Mouse (Mus musculus): Measurements from ENCODE around the gene Pfn3. TPM values are rescaled to one million over a fixed set of nuclear protein-coding genes. Genes with fewer than 3 reads are reported as not detected.

The Pfn3 gene
- not detected in 2 replicates for total RNA-seq (2012; rRNA removed)
- polyA plus RNA-seq (2012; ENCODE audit: insufficient read depth in 1 of 2, insufficient read length in 2 of 2, low read depth in 1 of 2, low replicate concordance in 2 of 2, missing spikeins in 1 of 2), result not detected

DNA sequence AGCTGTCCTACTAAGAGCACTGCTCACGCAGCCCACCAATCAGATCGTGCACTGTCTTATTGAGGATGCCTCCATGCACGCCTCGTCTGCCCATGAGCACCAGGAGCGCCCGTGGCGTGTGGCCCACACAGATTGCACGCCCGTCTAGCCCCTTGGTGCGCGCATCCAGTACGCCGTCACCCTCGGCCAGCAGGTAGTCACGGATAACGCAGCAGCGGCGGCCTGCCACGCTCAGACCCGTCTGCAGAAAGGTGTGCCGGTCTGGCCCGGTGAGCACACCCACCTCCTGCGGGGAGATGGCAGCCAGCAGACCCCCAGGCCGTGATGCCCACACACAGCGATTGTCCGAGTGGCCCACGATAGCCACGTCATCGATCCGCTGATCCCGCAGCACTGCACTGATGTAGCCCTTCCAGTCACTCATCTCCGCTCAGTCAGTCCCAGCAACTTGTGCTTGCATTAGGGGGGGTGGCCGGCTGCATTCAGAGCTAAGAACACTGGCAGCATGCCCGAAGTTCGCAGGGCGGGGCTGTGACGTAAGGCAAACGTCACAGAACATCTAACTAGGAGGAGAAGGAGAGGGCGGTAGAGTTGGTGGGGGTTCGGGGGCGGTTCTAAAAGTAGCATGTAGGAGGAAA, at the start of gene Pfn3:
Pfn3 (minus strand) TSS at position 490 of the 638 bp plus-strand sequence.
- Histone ChIP-seq H3K79me2 (ENCODE audit: control insufficient read depth, insufficient read depth, low read length, poor library complexity) (no peaks in the 10 kb centered on the region), H3K4me3 (ENCODE audit: control insufficient read depth in 1 of 2, insufficient read depth in 1 of 2, low read depth in 2 of 2, low read length in 2 of 2) (no peak within 1 kb of the TSS), H3K27me3 (ENCODE audit: control insufficient read depth in 1 of 2, insufficient read depth in 2 of 2, low read length in 2 of 2) (no peaks in the 10 kb centered on the region), H3K27ac (ENCODE audit: control insufficient read depth, low read depth, low read length) (no peak within 1 kb of the TSS), H3K9me3 (replicated peaks; ENCODE audit: insufficient read depth, low read length) (no peaks in the 10 kb centered on the region), H3K4me1 (ENCODE audit: control insufficient read depth in 1 of 2, insufficient read depth in 2 of 2, low read length in 2 of 2) (peaks cover 0 to 17% of the 10 kb centered on the region in 2 experiments; a peak in 2 of 4 replicates), H3K9ac (ENCODE audit: control insufficient read depth, low read depth, low read length, poor library complexity, severe bottlenecking) (no peak within 1 kb of the TSS), H3K36me3 (ENCODE audit: control insufficient read depth in 1 of 2, insufficient read depth in 2 of 2, low read length in 2 of 2) (peaks cover 0 to 7% of the 10 kb centered on the region in 2 experiments; a peak in 2 of 4 replicates)
- peak; percentile 30 for DNase-seq (ENCODE audit: low read depth, low spot score)
- no peak for TF ChIP-seq ZMIZ1 (IDR thresholded peaks at IDR 0.05; ENCODE audit: low read depth, low read length)
- TF ChIP-seq ZKSCAN1 (IDR thresholded peaks at IDR 0.05; ENCODE audit: low read depth, low read length), result no peak
- no peak for TF ChIP-seq MXI1 (IDR thresholded peaks at IDR 0.05; ENCODE audit: low read depth, low read length)
- no peak for TF ChIP-seq ETS1 (IDR thresholded peaks at IDR 0.05; ENCODE audit: low read depth, low read length)
- TF ChIP-seq ZC3H11A (IDR thresholded peaks at IDR 0.05; ENCODE audit: low read depth, low read length), result no peak
- TF ChIP-seq MEF2A (IDR thresholded peaks at IDR 0.05; ENCODE audit: extremely low read depth, insufficient replicate concordance, low read depth, low read length, poor library complexity, severe bottlenecking), result no peak
- TF ChIP-seq CTCF (IDR thresholded peaks at IDR 0.05 in 2 of 3, conservative IDR thresholded peaks at IDR 0.05 in 1 of 3; ENCODE audit: control insufficient read depth in 1 of 3, insufficient read depth in 1 of 3, low read depth in 2 of 3, low read length in 3 of 3, poor library complexity in 1 of 3, severe bottlenecking in 1 of 3), result no peak
- TF ChIP-seq USF2 (IDR thresholded peaks at IDR 0.05; ENCODE audit: borderline replicate concordance in 1 of 2, insufficient read depth in 1 of 2, low read depth in 1 of 2, low read length in 2 of 2), result no peak
- TF ChIP-seq MYC (IDR thresholded peaks at IDR 0.05; ENCODE audit: low read depth, low read length), result no peak
- TF ChIP-seq RAD21 (IDR thresholded peaks at IDR 0.05; ENCODE audit: low read depth, low read length), result no peak
- TF ChIP-seq TCF12 (IDR thresholded peaks at IDR 0.05; ENCODE audit: low read depth, low read length), result no peak
- no peak for TF ChIP-seq ELF1 (IDR thresholded peaks at IDR 0.05; ENCODE audit: low read depth, low read length)
- TF ChIP-seq NELFE (IDR thresholded peaks at IDR 0.05; ENCODE audit: low read depth, low read length), result no peak
- TF ChIP-seq POLR2AphosphoS5 (IDR thresholded peaks at IDR 0.05; ENCODE audit: borderline replicate concordance, low read depth, low read length), result no peak; the same call in 1 of the 2 replicates
- no peak for TF ChIP-seq MAX (IDR thresholded peaks at IDR 0.05; ENCODE audit: low read length)
- no peak for TF ChIP-seq CHD1 (IDR thresholded peaks at IDR 0.05; ENCODE audit: low read depth, low read length)
- no peak for TF ChIP-seq E2F4 (IDR thresholded peaks at IDR 0.05; ENCODE audit: borderline replicate concordance, low read depth, low read length)
- no peak for TF ChIP-seq SIN3A (IDR thresholded peaks at IDR 0.05; ENCODE audit: low read length)

Data from MEL (cell line).